Mouse (Mus musculus) C2C12 (cell line): ENCODE results near the gene Zkscan3. TPM values are rescaled to one million over a fixed set of nuclear protein-coding genes. Genes with fewer than 3 reads are reported as not detected.

Experiments
- H3K27me3 ChIP-seq: one replicate; pipeline ENCODE4 v1.6.1; 2011; ENCODE audit not compliant: control insufficient read depth, insufficient read depth, insufficient read length
- H3K36me3 ChIP-seq: one replicate; pipeline ENCODE4 v1.6.1; 2011; ENCODE audit not compliant: control insufficient read depth, insufficient read depth
- H3K4me3 ChIP-seq: one replicate; pipeline ENCODE4 v1.5.1; 2011; ENCODE audit warnings: mild to moderate bottlenecking, control low read depth; ENCODE audit not compliant: poor library complexity, insufficient read depth, severe bottlenecking
- H3K79me2 ChIP-seq: one replicate; pipeline ENCODE4 v1.6.1; 2011; ENCODE audit not compliant: control insufficient read depth, insufficient read depth
- H3K79me3 ChIP-seq: one replicate; pipeline ENCODE4 v1.6.1; 2011; ENCODE audit warnings: low read depth, control low read depth
- H3ac ChIP-seq: one replicate; pipeline ENCODE3; 2011; ENCODE audit warnings: low read depth; ENCODE audit not compliant: control insufficient read depth, insufficient read length
- CEBPB ChIP-seq: IDR thresholded peaks from one replicate; pipeline ENCODE4 v1.6.1; 2011; ENCODE audit warnings: low read depth, mild to moderate bottlenecking, control low read depth, moderate library complexity
- CTCF ChIP-seq: IDR thresholded peaks from one replicate; pipeline ENCODE4 v1.5.1; 2011; ENCODE audit not compliant: control insufficient read depth, insufficient read depth, insufficient read length
- FOSL1 ChIP-seq: IDR thresholded peaks from one replicate; pipeline ENCODE4 v1.8.0; 2011; ENCODE audit warnings: mild to moderate bottlenecking, low read length; ENCODE audit not compliant: poor library complexity, insufficient read depth, severe bottlenecking
- MAX ChIP-seq: IDR thresholded peaks from one replicate; pipeline ENCODE4 v1.6.1; 2011; ENCODE audit warnings: mild to moderate bottlenecking, control low read depth
- MYOD1 ChIP-seq: IDR thresholded peaks from one replicate; pipeline ENCODE4 v1.6.1; 2011; ENCODE audit warnings: low read depth; ENCODE audit not compliant: control insufficient read depth, insufficient read length
- MYOG ChIP-seq: IDR thresholded peaks from one replicate; pipeline ENCODE4 v1.6.1; 2011; ENCODE audit not compliant: control insufficient read depth, insufficient read length; ENCODE audit errors: extremely low read depth
- USF1 ChIP-seq: IDR thresholded peaks from one replicate; pipeline ENCODE4 v1.6.1; 2011; ENCODE audit warnings: low read depth, mild to moderate bottlenecking, control low read depth, moderate library complexity
- long read RNA-seq, 2 experiments: library from polyadenylated mRNA; unstranded; transcript quantifications; one replicate each; pipeline ENCODE4 v2.0.0; 2019 to 2020
- polyA plus RNA-seq: library from polyadenylated mRNA; unstranded; fragments of >200 nt; fragmentation: generic; extraction: Trizol; gene quantifications from one replicate; pipeline ENCODE4 v1.2.1, GENCODE M21; 2012; ENCODE audit warnings: missing spikeins

Zkscan3 gene
- 10.2 TPM for polyA plus RNA-seq
- long read RNA-seq, experiment 1, transcript Zkscan3-201 (6 exons, 2,561 nt): major isoform, 8 of 21 reads
- long read RNA-seq, experiment 1, partial matches to known transcripts: 3 of 21 reads
- long read RNA-seq, experiment 1, other reads (novel, unspliced or antisense): 6 of 21 reads
- long read RNA-seq, experiment 2, transcript Zkscan3-203 (6 exons, 2,600 nt): minor isoform, 30 of 124 reads
- long read RNA-seq, experiment 2, transcript Zkscan3-201 (6 exons, 2,561 nt): major isoform, 50 of 124 reads
- long read RNA-seq, experiment 2, partial matches to known transcripts: 3 of 124 reads
- long read RNA-seq, experiment 2, other reads (novel, unspliced or antisense): 39 of 124 reads

DNA sequence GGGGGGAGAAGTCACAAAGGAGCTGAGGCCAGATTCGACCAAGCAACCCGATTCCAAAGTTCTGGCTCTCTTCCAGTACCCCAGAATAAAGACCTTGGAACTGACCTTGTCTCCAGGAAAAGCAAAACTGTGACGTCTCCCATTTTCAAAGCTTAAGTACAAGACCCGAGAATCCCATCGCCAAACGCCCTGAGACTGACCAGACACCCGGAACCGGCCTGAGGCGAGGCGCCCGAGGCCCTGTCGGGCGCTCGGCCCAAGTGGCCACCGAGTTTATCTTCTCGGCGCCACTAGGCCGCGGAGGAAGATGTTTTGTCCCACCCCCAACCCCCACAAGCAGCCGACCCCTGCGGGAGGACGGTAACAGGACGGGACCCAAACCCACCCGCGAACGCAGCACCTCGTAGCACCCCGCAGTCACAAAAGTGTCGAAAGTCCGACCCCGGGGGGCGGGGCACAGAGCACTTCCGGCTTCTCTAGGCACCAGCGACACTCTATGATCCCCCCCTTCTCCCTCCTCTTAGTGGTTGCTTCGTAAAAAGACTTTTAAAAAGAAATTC lies at the start of gene Zkscan3:
Gene Zkscan3, minus strand, starts transcription at position 469 of the 560 bp plus-strand sequence.
- H3K27me3 ChIP-seq: no peaks in the 10 kb centered on the region
- no peak for TF ChIP-seq FOSL1
- TF ChIP-seq MYOD1: no peak
- TF ChIP-seq CEBPB: no peak
- peak within 1 kb of the TSS; percentile 65 for H3K4me3 ChIP-seq
- H3K79me3 ChIP-seq: peaks cover 24% of the 10 kb centered on the region
- peaks cover 37% of the 10 kb centered on the region for H3K79me2 ChIP-seq
- H3ac ChIP-seq: peak within 1 kb of the TSS; percentile 95
- peaks cover 20% of the 10 kb centered on the region for H3K36me3 ChIP-seq

DNA sequence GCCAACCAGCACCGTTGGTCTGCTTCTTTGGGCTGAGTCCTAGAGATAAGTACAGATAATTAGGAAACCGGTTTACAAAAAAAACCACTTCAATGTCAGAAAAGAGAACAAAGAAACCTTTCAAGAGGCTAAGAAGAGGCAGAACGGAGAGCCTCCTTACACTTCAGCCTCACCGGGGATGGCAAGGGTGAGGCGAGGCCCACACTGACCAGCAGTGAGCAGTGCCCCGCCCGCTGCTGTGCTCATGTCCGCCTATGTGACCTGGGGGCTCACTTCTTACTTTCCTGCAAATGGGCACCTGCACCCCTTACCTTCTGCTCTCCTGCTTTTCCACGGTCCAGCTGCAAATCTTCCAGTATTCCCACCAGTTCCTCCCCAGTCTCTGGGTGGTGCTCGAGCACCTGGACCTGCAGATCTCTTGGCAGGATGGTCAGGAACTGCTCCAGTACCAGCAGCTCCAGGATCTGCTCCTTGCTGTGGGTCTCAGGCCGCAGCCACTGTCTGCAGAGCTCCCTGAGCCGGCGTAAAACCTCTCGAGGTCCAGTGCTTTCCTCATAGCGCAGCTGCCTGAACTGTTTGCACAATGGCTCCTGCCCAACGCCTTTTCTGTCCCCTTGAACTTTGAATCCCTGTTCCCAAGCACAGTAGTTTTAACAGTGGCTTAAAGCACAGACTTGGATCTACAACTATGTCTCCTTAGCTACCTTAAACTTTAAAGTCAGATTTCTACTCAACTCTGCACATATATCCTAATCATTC lies 45.5 kb upstream of the Zkscan3 start:
- no peak overlapping the region for H3ac ChIP-seq
- H3K4me3 ChIP-seq: no peak overlapping the region
- peaks cover 52% of the 10 kb centered on the region for H3K36me3 ChIP-seq
- no peaks in the 10 kb centered on the region for H3K27me3 ChIP-seq
- H3K79me2 ChIP-seq: peaks cover 35% of the 10 kb centered on the region
- no peak for TF ChIP-seq USF1
- no peak for TF ChIP-seq MAX
- peaks cover 25% of the 10 kb centered on the region for H3K79me3 ChIP-seq

DNA sequence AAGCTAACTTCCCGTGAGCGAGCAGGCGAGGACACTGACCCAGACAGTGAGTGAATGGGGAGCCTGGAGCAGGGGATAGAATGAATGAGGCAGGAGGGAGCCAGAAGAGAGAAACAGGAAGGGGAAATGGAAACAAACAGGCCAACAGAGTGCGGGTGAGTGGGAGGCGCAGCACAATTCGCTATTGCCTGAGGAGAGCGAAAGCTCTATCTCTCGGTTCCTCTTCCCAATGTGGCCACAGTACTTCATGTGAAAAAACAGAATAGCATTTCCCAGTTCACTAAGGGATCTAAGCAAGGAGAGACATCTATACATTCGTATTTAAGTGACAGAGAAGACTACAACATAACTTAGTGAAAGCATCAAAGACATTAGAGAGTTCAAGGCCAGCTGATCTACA lies 44.2 kb upstream of the Zkscan3 start:
- Histone ChIP-seq H3K4me3 (no peak overlapping the region), H3K79me3 (peaks cover 14% of the 10 kb centered on the region), H3K36me3 (peaks cover 52% of the 10 kb centered on the region), H3K27me3 (no peaks in the 10 kb centered on the region), H3K79me2 (peaks cover 23% of the 10 kb centered on the region), H3ac (no peak overlapping the region)
- TF ChIP-seq CEBPB (no peak), MYOG (no peak), USF1 (no peak), CTCF (no peak), MYOD1 (no peak), FOSL1 (no peak), MAX (no peak)

DNA sequence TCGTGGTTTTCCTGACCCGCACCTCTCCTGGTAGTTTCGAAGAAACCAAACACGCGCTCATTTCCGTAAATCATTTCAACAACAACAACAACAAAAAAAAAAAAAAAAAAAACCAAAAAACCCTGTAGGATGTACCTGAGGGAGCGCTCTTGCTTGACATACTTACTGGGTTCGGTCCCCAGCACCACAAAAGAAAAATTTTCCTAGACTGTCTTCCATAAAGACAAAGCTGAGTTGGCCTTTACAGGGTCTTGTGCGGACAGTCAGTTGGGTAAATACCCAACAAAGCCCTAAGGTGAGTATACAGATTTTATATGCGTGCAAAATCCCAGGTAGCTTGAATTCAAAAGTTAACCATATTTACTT lies 38.6 kb upstream of the Zkscan3 start:
- Histone ChIP-seq H3K36me3 (peaks cover 26% of the 10 kb centered on the region), H3K79me3 (no peaks in the 10 kb centered on the region), H3K4me3 (no peak overlapping the region), H3K27me3 (no peaks in the 10 kb centered on the region), H3K79me2 (no peaks in the 10 kb centered on the region), H3ac (no peak overlapping the region)
- TF ChIP-seq MAX (no peak), MYOD1 (no peak), MYOG (no peak), CEBPB (no peak), USF1 (no peak), CTCF (no peak), FOSL1 (no peak)

DNA sequence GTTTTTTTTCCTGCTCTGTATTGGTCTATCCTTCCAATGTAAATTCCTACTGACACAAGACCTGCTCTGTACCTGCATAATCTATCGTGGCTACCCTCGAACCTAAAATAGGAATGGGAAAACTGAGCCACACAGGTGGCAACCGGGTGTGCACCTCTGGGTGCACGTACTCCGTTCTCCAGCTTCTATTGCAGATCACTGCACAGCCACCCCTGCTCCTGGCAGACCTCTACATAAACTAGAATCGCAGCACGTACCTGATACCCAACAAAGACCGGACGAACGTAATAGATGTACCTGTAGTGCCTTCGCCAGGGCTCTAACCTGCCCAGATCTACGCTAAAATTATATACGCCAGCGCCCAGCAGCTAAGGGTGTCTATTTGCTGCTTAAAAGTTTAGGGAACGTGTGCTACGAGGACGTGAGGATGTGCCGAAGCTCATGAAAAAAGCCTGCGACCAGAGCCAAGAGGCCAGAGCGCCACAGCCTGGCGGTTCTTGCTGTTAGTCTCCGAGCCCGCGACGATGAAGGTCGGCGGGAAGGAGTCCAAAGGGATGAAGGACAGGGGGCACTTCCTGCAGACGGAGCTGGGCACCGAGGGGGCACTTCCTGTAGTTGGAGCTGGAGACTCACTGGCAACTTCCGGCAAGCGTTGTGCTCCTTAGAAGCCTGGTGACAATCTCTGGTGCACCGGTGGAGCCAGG lies 38.1 kb upstream of the Zkscan3 start, which contains the start of gene Pgbd1:
Gene Pgbd1, minus strand, starts transcription at position 556 of the 704 bp plus-strand sequence.
- no peak within 1 kb of the TSS for H3K4me3 ChIP-seq
- H3K79me2 ChIP-seq: no peaks in the 10 kb centered on the region
- no peaks in the 10 kb centered on the region for H3K27me3 ChIP-seq
- H3K79me3 ChIP-seq: no peaks in the 10 kb centered on the region
- peaks cover 22% of the 10 kb centered on the region for H3K36me3 ChIP-seq
- H3ac ChIP-seq: no peak within 1 kb of the TSS
- TF ChIP-seq MYOG (no peak), CTCF (no peak), MAX (no peak), USF1 (no peak), CEBPB (no peak), MYOD1 (no peak), FOSL1 (no peak)
